Mouse (Mus musculus) mesoderm, embryonic 11.5 days (tissue): ENCODE results near the gene Olfr693.
"Not testable (repeated sequence)": the region's sequence is repeated elsewhere in the genome, so short reads cannot be mapped to it uniquely, and the experiment has no call there.

Source experiments
- DNase-seq: peaks from one replicate; pipeline ENCODE4 v3.0.0-alpha.2; 2012; ENCODE audit warnings: low read depth, low spot score

Olfr693 gene

DNA sequence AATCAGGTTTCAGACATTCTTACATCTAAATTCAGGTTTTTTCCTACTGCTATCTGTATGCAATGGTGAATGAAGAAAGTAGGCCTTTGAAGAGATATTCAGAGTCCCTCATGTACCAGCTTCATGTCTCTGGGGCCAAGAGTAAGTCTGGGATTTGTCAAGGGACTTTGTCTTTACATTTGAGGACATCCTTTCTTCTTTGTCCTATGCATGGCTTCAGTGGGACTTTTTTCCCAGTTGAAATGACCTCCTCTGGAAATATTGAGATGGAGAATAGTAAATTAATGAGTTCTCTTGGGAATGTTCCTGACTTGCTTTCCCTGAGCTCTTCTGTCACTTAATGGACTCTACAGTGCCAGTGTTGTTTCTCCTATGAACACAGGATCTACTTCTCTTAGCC is at the start of gene Olfr693:
Gene Olfr693, minus strand, starts transcription at position 101 of the 400 bp plus-strand sequence.
- DNase-seq, result no peak

DNA sequence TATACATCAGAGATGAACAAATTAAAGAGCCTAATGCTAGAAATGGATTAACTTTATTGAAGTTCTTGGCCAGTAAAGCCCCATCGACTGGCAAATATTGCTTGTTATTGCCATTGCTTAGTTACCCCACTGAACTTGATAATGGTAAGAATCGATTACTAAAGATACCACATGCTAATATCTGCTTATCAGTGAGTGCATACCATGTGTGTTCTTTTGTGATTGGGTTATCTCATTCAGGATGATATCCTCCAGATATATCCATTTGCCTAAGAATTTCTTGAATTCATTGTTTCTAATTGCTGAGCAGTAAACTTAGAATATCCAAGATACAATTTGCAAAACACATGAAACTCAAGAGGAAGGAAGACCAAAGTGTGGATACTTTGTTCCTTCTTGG is 45.3 kb upstream of the Olfr693 start:
- DNase-seq, result not testable (repeated sequence)

DNA sequence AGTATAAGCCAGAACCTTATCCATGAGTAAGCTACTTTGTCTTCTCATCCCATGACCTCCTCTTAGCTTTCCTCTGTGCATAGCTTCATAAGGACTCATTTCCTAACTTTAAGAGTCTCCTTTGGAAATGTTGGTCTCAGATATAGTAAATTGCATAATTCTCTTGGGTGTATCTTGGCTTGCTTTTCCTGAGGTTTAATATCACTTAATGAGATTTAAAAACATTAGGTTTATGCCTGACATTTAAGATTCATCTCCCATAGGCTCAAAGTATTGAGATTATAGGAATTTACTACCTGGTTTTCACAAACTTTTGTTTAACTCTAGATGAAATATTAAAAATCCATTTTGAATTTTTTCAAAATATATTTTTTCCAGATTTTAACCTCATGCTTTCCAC is 35.9 kb upstream of the Olfr693 start, which contains the start of gene Olfr695:
Gene Olfr695, minus strand, starts transcription at position 101 of the 400 bp plus-strand sequence.
- DNase-seq, result no peak

DNA sequence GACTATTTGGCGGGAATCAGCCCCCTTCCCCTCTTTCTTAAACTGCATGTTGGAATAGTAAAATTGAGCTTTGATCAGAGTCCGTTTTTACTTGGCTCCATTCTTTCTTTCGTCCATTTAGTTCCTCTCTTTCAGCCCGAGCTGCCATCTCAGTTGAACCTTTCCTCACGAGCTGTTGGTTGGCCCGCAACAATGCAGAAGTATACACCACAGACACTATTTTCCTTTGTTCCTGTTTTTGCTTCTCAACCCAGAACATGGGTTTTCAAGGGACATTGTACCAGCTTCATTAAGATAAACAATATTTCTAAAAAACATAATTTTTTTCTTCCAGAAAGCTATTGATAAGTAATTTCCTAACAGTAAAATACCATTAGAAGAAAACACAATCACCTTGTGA is 31.1 kb upstream of the Olfr693 start:
- DNase-seq, result no peak

DNA sequence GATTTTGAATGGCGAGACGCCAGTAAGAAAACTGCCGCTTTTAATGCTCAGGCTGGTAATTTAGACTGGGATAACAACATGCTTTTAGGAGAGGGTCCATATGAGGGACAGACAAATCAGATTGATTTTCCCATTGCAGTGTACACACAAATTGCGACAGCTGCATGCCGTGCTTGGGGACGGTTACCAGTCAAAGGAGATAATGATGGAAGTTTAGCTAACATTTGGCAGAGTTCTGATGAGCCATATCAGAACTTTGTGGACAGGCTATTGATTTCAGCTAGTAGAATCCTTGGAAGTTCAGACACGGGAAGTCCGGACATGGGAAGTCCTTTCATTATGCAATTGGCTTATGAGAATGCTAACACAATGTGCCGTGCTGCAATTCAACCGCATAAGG is 27.3 kb upstream of the Olfr693 start:
- not testable (repeated sequence) for DNase-seq

DNA sequence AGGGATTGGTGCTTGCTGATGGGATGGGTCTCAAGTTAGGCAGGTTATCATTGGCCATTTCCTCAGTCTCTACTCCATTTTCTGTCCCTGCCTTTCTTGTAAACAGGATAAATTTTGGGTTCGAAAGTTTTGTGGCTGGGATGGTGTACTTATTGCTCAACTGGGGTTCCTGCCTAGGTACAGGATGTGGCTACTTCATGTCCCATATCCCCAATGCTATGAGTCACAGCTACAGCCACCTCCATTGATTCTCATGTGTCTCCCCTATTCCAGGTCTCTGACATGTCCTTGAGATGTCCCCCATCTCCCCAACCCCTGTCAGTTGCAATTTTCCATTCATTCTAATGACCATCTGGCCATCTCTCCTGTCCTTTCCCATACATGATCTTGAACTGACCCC is 16.5 kb upstream of the Olfr693 start:
- DNase-seq, result no peak

DNA sequence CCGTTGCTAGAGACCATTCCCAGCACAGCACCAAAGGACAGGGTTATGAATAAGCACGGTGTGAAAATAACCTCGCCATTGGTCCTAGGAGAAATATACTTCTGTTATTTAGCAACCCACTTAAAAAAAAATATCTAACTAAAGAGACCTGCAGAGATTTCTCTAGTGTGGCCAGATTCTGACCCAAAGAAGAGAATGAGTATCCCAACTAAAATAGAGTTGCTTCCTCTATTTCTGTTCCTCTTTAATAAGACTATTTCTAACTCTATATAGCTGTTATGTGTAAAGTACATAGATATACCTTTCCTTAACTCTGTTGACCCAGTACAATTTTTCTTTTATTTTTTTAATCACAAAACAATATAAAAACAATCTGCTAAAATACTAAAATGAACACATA is 12.6 kb upstream of the Olfr693 start:
- DNase-seq, result no peak

DNA sequence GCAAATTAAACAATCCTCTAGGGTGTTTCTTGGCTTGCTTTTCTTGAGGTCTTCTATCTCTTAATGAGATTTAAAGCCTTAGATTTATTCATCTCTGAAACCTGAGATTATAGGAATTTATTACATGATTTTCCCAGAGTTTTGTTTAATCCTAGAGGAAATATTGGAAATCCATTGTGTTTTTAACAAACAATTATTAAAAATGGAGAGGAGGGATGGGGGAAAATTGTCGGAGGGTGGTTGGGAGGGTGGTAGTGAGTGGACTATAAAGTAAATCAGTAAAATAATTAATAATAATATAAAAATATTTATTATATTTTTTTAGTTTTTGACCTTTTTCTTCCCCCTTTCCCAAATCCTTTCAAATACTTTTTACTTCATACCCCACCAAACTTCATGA is 11.3 kb upstream of the Olfr693 start, which contains the start of gene Olfr694:
Gene Olfr694, minus strand, starts transcription at position 101 of the 400 bp plus-strand sequence.
- no peak for DNase-seq

DNA sequence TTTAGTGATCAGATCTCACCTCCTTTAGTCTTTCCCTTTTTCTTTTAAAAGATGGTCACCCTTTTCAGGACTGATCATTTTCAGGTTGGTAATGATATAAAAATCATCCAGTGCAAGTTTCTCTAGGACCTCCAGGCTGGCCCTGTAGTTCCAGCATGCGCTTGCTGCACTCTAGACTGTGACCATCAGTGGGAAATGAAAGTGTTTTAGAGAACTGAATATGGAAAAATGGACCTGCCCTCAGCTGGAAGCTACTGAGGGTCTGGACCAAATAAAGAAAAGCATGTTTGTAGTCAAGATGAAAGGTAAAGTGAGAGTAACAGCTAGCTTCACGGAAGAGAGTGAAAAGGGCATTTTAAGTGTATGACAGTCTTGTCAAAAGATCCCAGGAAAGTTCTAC is 5.0 kb upstream of the Olfr693 start:
- no peak for DNase-seq

DNA sequence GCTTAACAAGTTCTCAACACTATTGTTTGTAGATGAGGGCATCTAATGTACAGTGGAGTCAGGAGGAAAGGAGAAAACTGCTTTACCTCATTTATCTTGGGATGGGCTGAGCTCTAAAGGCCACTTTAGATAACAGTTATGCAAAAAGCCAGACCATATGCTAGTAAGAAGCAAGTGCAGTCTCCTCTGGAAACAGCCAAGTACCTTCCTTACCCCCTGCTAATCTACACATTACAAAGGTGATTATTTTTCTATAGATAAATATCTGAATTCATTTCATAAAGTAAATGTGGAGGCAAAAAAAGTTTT is 28.1 kb downstream of the Olfr693 start:
- DNase-seq, result no peak

DNA sequence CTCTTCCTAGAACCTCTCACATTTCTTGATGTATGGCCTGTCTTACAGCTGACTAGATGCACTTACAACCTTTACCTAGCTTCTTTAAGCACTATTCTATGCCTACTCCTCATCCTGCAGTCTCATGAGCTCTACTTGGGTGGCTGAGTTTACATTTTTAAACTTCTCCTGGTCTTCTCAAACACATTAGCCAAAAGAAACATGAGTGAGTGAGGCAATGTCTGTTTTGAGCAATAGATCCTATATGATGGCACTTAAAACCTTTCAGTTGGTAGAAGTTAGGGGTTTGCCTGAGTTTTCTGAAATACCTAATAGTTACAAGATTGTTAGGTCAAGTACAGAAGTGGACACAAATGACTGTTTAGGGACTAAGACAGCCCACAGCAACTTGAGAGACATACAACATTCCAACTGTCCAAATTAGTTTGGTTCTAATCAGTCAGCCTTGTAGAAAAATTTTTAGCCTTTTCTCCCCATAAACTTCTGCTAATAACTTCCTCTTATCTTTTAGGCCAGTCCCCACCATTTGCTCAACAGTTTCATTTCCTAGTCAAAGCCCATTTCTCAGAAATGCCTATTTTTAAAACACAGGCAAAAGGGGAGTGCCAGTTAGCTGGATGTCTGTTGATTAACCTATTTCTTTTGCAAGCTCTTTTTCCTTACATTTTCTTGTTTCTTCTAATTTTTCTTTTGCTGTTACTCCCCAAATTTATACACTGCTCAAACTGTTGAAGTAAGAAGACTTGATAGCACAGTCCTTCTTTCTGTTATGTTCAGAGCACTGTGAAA is 28.6 kb downstream of the Olfr693 start:
- DNase-seq, result no peak

DNA sequence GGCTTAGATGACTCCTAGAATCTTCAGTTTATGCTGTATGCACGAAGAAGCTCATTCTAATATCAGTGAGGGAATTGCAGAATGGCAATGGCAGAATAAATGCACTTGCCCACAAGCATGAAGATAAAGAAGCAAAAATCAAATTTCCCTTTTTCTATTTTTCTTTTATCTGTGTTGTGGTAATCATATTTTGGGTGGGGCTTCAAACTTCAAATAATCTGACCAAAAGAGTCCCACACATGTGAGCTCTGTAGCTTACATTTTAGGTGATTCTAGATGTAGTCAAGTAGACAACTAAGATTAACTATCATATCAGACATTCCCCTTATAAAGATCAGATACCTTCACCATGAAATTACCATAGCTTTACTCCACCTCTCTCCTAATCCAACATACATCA is 30.6 kb downstream of the Olfr693 start:
- no peak for DNase-seq

DNA sequence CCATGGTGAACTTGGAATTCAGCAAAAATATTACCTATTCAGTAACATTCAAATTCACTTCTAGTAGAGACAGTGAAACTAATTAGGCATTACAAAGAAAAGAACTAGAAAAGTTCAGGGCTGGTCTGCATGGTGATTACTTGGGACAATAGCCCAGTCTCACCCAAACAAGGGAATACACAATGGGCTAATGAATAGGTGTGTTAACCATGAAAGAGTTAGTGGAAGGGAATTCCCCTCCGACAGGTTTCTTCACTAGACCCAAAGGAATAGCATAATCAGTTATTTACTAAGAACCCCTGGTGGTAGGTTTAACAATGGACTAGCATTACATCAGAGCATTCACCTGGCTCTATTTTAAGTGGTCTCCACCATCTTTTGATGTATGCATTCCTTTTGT is 35.1 kb downstream of the Olfr693 start:
- DNase-seq, result no peak

DNA sequence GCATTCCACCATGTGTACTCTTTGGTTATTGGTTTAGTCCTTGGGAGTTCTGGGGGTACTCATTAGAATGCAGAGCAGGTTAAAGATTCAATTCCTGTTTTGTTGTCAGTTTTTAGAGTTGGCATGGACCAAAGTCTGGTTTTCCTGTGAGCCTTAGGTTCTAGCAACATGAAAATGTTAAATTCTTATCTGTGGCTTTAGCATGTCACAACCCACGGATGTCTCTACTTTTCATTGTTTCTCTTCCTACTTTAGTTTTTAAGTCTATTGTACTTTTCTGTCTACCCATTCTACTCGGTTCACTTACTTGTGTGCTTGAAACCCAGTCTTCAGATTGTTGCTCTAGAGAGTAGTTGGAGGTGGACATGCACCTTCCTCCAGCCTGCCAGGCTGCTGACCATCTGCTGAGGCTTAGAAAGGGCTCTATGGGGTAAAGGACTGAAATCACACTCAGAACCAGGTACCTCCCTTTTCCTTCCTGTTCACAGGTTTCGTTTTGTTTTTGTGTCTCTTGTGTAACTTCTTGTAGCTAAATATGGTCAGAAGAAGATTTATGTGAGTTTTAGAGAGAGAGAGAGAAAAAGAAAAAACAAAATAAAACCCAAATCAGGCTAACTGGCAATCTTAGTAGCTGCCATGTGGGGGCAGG is 36.0 kb downstream of the Olfr693 start:
- no peak for DNase-seq

DNA sequence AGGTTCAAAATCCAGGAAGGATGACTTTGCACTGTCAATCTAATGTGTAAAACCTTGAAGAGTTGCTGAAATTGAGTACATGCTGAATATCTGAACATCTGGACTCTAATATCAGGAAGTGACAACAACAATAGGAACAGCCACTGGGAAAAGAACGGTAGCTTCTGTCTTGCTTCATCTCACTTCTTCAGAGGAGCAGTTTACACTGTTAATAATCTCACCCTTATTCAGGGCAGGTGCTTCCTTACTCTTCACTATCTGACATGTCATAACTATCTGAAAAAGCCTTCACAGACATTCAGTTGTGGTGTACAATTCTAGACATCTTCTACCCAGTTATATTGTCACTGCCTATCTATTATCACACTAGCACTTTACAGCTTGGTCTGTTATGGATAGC is 39.5 kb downstream of the Olfr693 start:
- DNase-seq, result no peak

DNA sequence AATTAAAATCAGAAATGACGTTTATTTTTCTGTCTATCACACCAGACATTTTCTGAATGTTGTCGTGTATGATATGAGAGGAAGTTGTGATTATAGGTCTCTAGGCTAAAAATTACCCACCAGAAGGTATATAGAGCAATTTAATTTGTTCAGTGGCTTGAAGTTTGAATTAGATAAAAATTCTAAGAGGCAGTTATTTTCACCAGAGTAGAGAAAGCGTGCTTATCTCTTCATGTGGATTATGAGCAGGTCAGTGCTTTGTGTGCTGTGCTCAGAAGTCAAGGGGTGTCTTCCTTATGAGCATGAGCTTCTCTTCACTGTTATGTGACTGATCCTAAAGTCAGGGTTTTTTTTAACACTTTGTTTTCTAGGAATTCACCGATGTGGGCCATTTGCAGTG is 44.8 kb downstream of the Olfr693 start:
- DNase-seq, result no peak
